Mouse (Mus musculus) left cerebral cortex, postnatal 25 days (tissue): ENCODE data around the gene Olfr1082. TPM values are rescaled to one million over a fixed set of nuclear protein-coding genes. Genes with fewer than 3 reads are reported as not detected.
"Not testable (repeated sequence)": the region's sequence is repeated elsewhere in the genome, so short reads cannot be mapped to it uniquely, and the experiment has no call there.

Experiments used
- DNase-seq, 2 experiments: peaks; one replicate each; pipeline ENCODE4 v3.0.0; 2022; ENCODE audit warnings: low spot score in 2 of 2, mixed read lengths in 1 of 2
- intact Hi-C: fragments of 180-260 bp; cut with DNase I; formaldehyde crosslinking; loops from one replicate; pipeline ENCODE4 v1.15.1; 2025
- total RNA-seq, 2 experiments: library from RNA; stranded (reverse); gene quantifications; 2 replicates each; pipeline ENCODE4 v1.2.3; 2021

Olfr1082 gene
- total RNA-seq = not detected

- DNase-seq, intact Hi-C loops: not testable (repeated sequence)
These were observed at the start of gene Olfr1082 for GRCm38 (mm10) chr2:86598866-86599265. Olfr1082 (minus strand) TSS chr2:86598966.

- intact Hi-C loops, DNase-seq: not testable (repeated sequence)
These were observed 40.9 kb upstream of the Olfr1082 start, which contains the start of gene Olfr1084 for GRCm38 (mm10) chr2:86639625-86640024. Olfr1084 (minus strand) TSS chr2:86639725.

- DNase-seq, intact Hi-C loops: not testable (repeated sequence)
These were observed 40.6 kb downstream of the Olfr1082 start, which contains the start of gene Olfr1080 for GRCm38 (mm10) chr2:86558135-86558534. Olfr1080 (minus strand) TSS chr2:86558235.

Other genes starting within 250 kb of the Olfr1082 start
- not detected for gene Olfr1055, start 248.7 kb downstream of the Olfr1082 start, total RNA-seq
- not detected for gene Olfr1056, start 236.5 kb downstream of the Olfr1082 start, total RNA-seq
- gene Olfr1057, start 220.6 kb downstream of the Olfr1082 start, total RNA-seq = not detected
- gene Olfr1058, start 210.4 kb downstream of the Olfr1082 start, total RNA-seq = not detected
- gene Olfr1061, start 184.9 kb downstream of the Olfr1082 start, total RNA-seq = not detected
- gene Olfr1062, start 172.2 kb downstream of the Olfr1082 start, total RNA-seq = not detected
- not detected for gene Olfr1065, start 148.4 kb downstream of the Olfr1082 start, total RNA-seq
- not detected for gene Olfr1066, start 142.7 kb downstream of the Olfr1082 start, total RNA-seq
- not detected for gene Olfr228, start 111.6 kb downstream of the Olfr1082 start, total RNA-seq
- gene Olfr1076, start 90.5 kb downstream of the Olfr1082 start, total RNA-seq = not detected
- not detected for gene Olfr1079, start 56.5 kb downstream of the Olfr1082 start, total RNA-seq
- gene Olfr1080, start 40.7 kb downstream of the Olfr1082 start, total RNA-seq = not detected
- gene Olfr1084, start 40.8 kb upstream of the Olfr1082 start, total RNA-seq = not detected
- not detected for gene Olfr1085, start 63.1 kb upstream of the Olfr1082 start, total RNA-seq
- gene Olfr1086, start 81.1 kb upstream of the Olfr1082 start, total RNA-seq = not detected
- gene Olfr1087, start 99.4 kb upstream of the Olfr1082 start, total RNA-seq = not detected
- gene Olfr1089, start 134.7 kb upstream of the Olfr1082 start, total RNA-seq = not detected
- not detected for gene Olfr1090, start 160.0 kb upstream of the Olfr1082 start, total RNA-seq
- gene Olfr1093, start 183.5 kb upstream of the Olfr1082 start, total RNA-seq = not detected
- not detected for gene Olfr141, start 211.1 kb upstream of the Olfr1082 start, total RNA-seq
- not detected for gene Olfr1094, start 225.7 kb upstream of the Olfr1082 start, total RNA-seq